Mouse (Mus musculus): Measurements from ENCODE around the gene Tecr. TPM values are rescaled to one million over a fixed set of nuclear protein-coding genes. Genes with fewer than 3 reads are reported as not detected.
A peak's percentile ranks its signal among the peaks of the same experiment; 100 is the strongest.

Tecr gene
- polyA plus RNA-seq, 1 experiment from 2014 or later: 550 TPM

DNA sequence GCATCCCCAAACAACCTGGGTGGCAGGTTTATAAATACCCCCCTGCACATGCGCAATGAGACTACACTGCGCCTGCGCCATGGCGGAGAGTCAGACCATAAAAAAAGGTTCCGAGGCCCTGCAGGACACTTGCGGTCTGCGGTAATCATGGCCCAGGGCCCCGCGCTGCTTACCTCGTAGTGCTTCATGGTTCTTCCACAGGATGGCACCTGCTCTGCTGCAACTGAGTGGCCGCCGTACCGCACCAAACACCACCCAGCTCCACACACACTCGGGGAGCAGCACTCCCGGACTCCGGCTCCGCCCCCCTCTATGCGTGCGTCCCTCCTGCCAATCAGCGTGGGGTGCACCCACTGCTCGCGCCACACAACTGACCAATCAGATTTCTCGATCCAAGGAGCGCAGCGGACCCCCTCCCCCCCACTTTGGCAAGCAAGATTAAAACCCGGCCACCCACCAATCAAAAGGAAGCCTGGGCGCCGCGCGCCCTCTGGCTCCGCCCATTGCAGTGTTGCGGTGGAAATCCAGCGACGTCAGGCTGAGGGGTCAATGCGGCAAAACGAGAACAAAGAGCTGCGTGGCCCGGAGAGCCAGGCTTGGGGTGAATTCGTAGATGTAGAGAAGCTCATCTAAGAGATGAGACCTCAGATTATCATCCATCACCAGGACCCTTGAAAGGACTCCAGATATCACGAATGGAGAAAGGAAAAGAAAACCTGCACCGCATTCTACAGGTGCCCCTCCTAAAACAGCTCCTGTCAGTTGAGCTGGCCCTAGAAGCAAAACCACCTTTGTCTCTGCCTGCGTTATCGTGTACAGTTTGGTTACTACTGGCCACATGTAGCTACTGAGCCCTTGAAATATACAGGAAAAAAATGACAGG is 13.4 kb downstream of the Tecr start:
- Histone ChIP-seq H3K36me3 (ENCODE audit: control insufficient read depth, insufficient read depth, low read length) (no peaks in the 10 kb centered on the region), H3K4me2 (ENCODE audit: low read depth, low read length, severe bottlenecking) (peak overlapping the region; percentile 88), H3K9ac (ENCODE audit: low read length) (peak overlapping the region; percentile 86), H3K9me3 (ENCODE audit: control insufficient read depth, low read length) (no peaks in the 10 kb centered on the region), H3K4me1 (replicated peaks; ENCODE audit: control insufficient read depth, insufficient read depth, low read length) (peaks cover 3% of the 10 kb centered on the region; the same call in 1 of the 2 replicates), H3K4me3 (ENCODE audit: low read depth, low read length) (peak overlapping the region; percentile 87), H3K27me3 (ENCODE audit: control insufficient read depth, insufficient read depth, low read length) (no peaks in the 10 kb centered on the region), H3K27ac (ENCODE audit: low read depth, low read length) (peak overlapping the region; percentile 84)
- ATAC-seq (replicated peaks; ENCODE audit: low FRiP score) (peak; percentile 99), DNase-seq (ENCODE audit: low spot score) (peak; percentile 99)
- under 1% methylated on average over 43 of the region's 43 CpGs for WGBS

- Histone ChIP-seq H3K27me3 (ENCODE audit: control insufficient read depth, insufficient read depth, low read length) (no peaks in the 10 kb centered on the region), H3K9me3 (ENCODE audit: control insufficient read depth, low read length) (no peaks in the 10 kb centered on the region), H3K4me1 (replicated peaks; ENCODE audit: control insufficient read depth, insufficient read depth, low read length) (peaks cover 3% of the 10 kb centered on the region; the same call in 1 of the 2 replicates), H3K4me3 (ENCODE audit: low read depth, low read length) (peak overlapping the region; percentile 87), H3K4me2 (ENCODE audit: low read depth, low read length, severe bottlenecking) (peak overlapping the region; percentile 88), H3K9ac (ENCODE audit: low read length) (peak overlapping the region; percentile 86), H3K36me3 (ENCODE audit: control insufficient read depth, insufficient read depth, low read length) (no peaks in the 10 kb centered on the region), H3K27ac (ENCODE audit: low read depth, low read length) (peak overlapping the region; percentile 76)
- no peak for DNase-seq (ENCODE audit: low spot score)
- WGBS: 7% methylated on average over 22 of the region's 22 CpGs
- no peak for ATAC-seq (replicated peaks; ENCODE audit: low FRiP score)
Measured at GRCm38 (mm10) chr8:83593325-83594166, 14.2 kb downstream of the Tecr start.

- Histone ChIP-seq H3K4me1 (replicated peaks; ENCODE audit: control insufficient read depth, insufficient read depth, low read length) (peaks cover 3% of the 10 kb centered on the region; the same call in 1 of the 2 replicates), H3K36me3 (ENCODE audit: control insufficient read depth, insufficient read depth, low read length) (no peaks in the 10 kb centered on the region; the same call in 1 of the 2 replicates), H3K4me3 (ENCODE audit: low read depth, low read length) (peak overlapping the region; percentile 87), H3K9me3 (ENCODE audit: control insufficient read depth, low read length) (no peaks in the 10 kb centered on the region), H3K27me3 (ENCODE audit: control insufficient read depth, insufficient read depth, low read length) (no peaks in the 10 kb centered on the region), H3K27ac (ENCODE audit: low read depth, low read length) (no peak overlapping the region), H3K4me2 (ENCODE audit: low read depth, low read length, severe bottlenecking) (peak overlapping the region; percentile 88), H3K9ac (ENCODE audit: low read length) (peak overlapping the region; percentile 46; the same call in 1 of the 2 replicates)
- DNase-seq (ENCODE audit: low spot score) (no peak), ATAC-seq (replicated peaks; ENCODE audit: low FRiP score) (no peak)
- WGBS: 72% methylated on average over 3 of the region's 3 CpGs
Measured at GRCm38 (mm10) chr8:83592682-83593081, 15.1 kb downstream of the Tecr start.

DNA sequence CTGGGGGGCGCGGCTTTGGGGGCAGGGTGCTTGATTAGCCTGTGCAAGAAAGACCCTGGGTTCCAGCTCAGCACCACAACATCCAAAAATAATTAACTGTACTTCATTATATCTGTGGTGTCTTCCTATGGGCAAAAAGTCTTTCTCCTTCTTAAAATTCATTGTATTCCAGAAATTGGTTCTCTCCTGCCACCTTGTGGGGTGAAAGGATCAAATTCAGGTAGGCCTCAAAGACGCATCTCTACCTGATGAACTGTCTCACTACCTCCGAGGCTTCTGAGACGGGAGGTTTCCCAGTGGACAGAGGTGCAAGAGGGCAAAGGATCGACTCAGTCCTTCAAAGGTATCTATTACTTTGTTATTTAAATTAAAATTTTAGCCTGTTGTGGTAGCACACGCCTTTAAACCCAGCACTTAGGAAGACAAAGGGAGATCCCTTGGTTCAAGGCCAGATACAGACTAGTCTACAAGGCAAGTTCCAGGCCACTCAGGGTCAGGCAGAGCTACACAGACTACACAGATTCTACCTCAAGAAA is 17.2 kb downstream of the Tecr start:
- Histone ChIP-seq H3K27me3 (ENCODE audit: control insufficient read depth, insufficient read depth, low read length) (no peaks in the 10 kb centered on the region), H3K4me3 (ENCODE audit: low read depth, low read length) (no peak overlapping the region), H3K9me3 (ENCODE audit: control insufficient read depth, low read length) (no peaks in the 10 kb centered on the region), H3K27ac (ENCODE audit: low read depth, low read length) (no peak overlapping the region), H3K4me2 (ENCODE audit: low read depth, low read length, severe bottlenecking) (no peak overlapping the region), H3K36me3 (ENCODE audit: control insufficient read depth, insufficient read depth, low read length) (no peaks in the 10 kb centered on the region; the same call in 1 of the 2 replicates), H3K4me1 (replicated peaks; ENCODE audit: control insufficient read depth, insufficient read depth, low read length) (peaks cover 3% of the 10 kb centered on the region; the same call in 1 of the 2 replicates), H3K9ac (ENCODE audit: low read length) (no peak overlapping the region)
- DNase-seq (ENCODE audit: low spot score) (no peak), ATAC-seq (replicated peaks; ENCODE audit: low FRiP score) (no peak)
- 87% methylated on average over 7 of the region's 7 CpGs for WGBS

DNA sequence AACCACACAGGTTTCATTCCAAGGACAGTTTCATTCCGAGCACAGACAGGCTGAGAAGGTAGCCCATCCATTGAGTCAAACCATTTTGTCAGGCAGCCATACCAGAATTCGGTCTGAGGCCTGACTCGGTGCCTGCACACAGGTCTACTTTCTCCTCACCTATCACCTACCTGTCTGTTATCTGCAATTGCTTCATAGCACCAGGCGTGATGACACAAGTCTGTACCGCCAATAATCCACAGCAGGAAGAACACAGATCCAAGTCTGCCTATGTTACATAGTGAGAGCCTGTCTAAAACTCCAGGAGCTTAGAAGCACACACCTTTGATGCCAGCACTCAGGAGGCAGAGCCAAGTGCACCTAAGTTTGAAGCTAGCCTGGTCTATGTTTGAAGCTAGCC is 18.9 kb downstream of the Tecr start:
- no peak overlapping the region for H3K4me2 ChIP-seq (ENCODE audit: low read depth, low read length, severe bottlenecking)
- H3K27me3 ChIP-seq (ENCODE audit: control insufficient read depth, insufficient read depth, low read length): no peaks in the 10 kb centered on the region
- H3K4me1 ChIP-seq (replicated peaks; ENCODE audit: control insufficient read depth, insufficient read depth, low read length): peaks cover 3% of the 10 kb centered on the region; the same call in 1 of the 2 replicates
- ATAC-seq (replicated peaks; ENCODE audit: low FRiP score) (no peak), DNase-seq (ENCODE audit: low spot score) (no peak)
- H3K9ac ChIP-seq (ENCODE audit: low read length): no peak overlapping the region
- H3K36me3 ChIP-seq (ENCODE audit: control insufficient read depth, insufficient read depth, low read length): no peaks in the 10 kb centered on the region; the same call in 1 of the 2 replicates
- H3K27ac ChIP-seq (ENCODE audit: low read depth, low read length): no peak overlapping the region
- H3K9me3 ChIP-seq (ENCODE audit: control insufficient read depth, low read length): no peaks in the 10 kb centered on the region
- no peak overlapping the region for H3K4me3 ChIP-seq (ENCODE audit: low read depth, low read length)
- WGBS: 90% methylated on average over 5 of the region's 5 CpGs

DNA sequence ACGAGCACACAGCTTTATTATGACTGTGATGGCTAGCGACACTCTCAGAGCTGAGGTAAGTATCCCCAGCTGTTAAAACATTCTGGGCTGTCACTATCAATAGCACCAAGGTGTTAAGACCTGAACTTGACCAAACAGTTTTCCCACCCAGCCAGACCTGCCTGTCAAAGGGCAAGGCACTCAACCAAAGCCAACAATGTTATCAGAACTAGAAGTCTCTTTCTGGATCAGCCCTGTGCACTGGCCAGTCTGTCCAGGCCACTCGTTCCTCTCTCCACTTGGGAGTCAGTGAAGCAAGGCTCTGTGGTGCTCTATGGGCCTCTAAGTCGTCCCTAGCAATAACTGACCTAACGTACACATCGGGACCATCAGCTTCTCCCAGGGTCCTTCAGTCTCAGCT is 20.1 kb downstream of the Tecr start:
- no peak overlapping the region for H3K27ac ChIP-seq (ENCODE audit: low read depth, low read length)
- peaks cover 3% of the 10 kb centered on the region; the same call in 1 of the 2 replicates for H3K4me1 ChIP-seq (replicated peaks; ENCODE audit: control insufficient read depth, insufficient read depth, low read length)
- H3K27me3 ChIP-seq (ENCODE audit: control insufficient read depth, insufficient read depth, low read length): no peaks in the 10 kb centered on the region
- H3K9ac ChIP-seq (ENCODE audit: low read length): no peak overlapping the region
- no peak for ATAC-seq (replicated peaks; ENCODE audit: low FRiP score)
- no peak overlapping the region for H3K4me3 ChIP-seq (ENCODE audit: low read depth, low read length)
- no peak for DNase-seq (ENCODE audit: low spot score)
- 83% methylated on average over 6 of the region's 6 CpGs for WGBS
- no peak overlapping the region for H3K4me2 ChIP-seq (ENCODE audit: low read depth, low read length, severe bottlenecking)
- H3K36me3 ChIP-seq (ENCODE audit: control insufficient read depth, insufficient read depth, low read length): no peaks in the 10 kb centered on the region; the same call in 1 of the 2 replicates
- no peaks in the 10 kb centered on the region for H3K9me3 ChIP-seq (ENCODE audit: control insufficient read depth, low read length)

GRCm38 (mm10) chr8:83585333-83585732 is 22.4 kb downstream of the Tecr start:
- Histone ChIP-seq H3K27me3 (ENCODE audit: control insufficient read depth, insufficient read depth, low read length) (no peaks in the 10 kb centered on the region), H3K4me1 (replicated peaks; ENCODE audit: control insufficient read depth, insufficient read depth, low read length) (no peaks in the 10 kb centered on the region), H3K9ac (ENCODE audit: low read length) (no peak overlapping the region), H3K36me3 (ENCODE audit: control insufficient read depth, insufficient read depth, low read length) (no peaks in the 10 kb centered on the region; the same call in 1 of the 2 replicates), H3K4me3 (ENCODE audit: low read depth, low read length) (no peak overlapping the region), H3K27ac (ENCODE audit: low read depth, low read length) (no peak overlapping the region), H3K4me2 (ENCODE audit: low read depth, low read length, severe bottlenecking) (no peak overlapping the region), H3K9me3 (ENCODE audit: control insufficient read depth, low read length) (no peaks in the 10 kb centered on the region)
- DNase-seq (ENCODE audit: low spot score): no peak
- no peak for ATAC-seq (replicated peaks; ENCODE audit: low FRiP score)
- 84% methylated on average over 3 of the region's 3 CpGs for WGBS

- ATAC-seq (replicated peaks; ENCODE audit: low FRiP score): no peak
- Histone ChIP-seq H3K27me3 (ENCODE audit: control insufficient read depth, insufficient read depth, low read length) (no peaks in the 10 kb centered on the region), H3K4me2 (ENCODE audit: low read depth, low read length, severe bottlenecking) (no peak overlapping the region), H3K36me3 (ENCODE audit: control insufficient read depth, insufficient read depth, low read length) (no peaks in the 10 kb centered on the region; the same call in 1 of the 2 replicates), H3K9ac (ENCODE audit: low read length) (no peak overlapping the region), H3K27ac (ENCODE audit: low read depth, low read length) (no peak overlapping the region), H3K9me3 (ENCODE audit: control insufficient read depth, low read length) (no peaks in the 10 kb centered on the region), H3K4me1 (replicated peaks; ENCODE audit: control insufficient read depth, insufficient read depth, low read length) (no peaks in the 10 kb centered on the region), H3K4me3 (ENCODE audit: low read depth, low read length) (no peak overlapping the region)
- no peak for DNase-seq (ENCODE audit: low spot score)
- 95% methylated on average over 1 of the region's 1 CpGs for WGBS
Measured at GRCm38 (mm10) chr8:83584771-83585170, 23.0 kb downstream of the Tecr start.

Measured in forebrain, embryonic 11.5 days (tissue).